Mouse (Mus musculus): ENCODE data around the gene Polg2.
"Not testable (repeated sequence)": the region's sequence is repeated elsewhere in the genome, so short reads cannot be mapped to it uniquely, and the experiment has no call there.

Polg2 gene

GRCm38 (mm10) chr11:106762139-106762799, 17.1 kb downstream of the Polg2 start:
- in situ Hi-C loops (cut with MboI), result loop anchor here (5.0 kb wide), 1 partner anchor 115 kb away; no protein-coding TSS in a partner anchor

- in situ Hi-C loops (cut with MboI), result loop anchor here (5.0 kb wide), 1 partner anchor 113 kb away; no protein-coding TSS in a partner anchor
These were observed 18.8 kb downstream of the Polg2 start for GRCm38 (mm10) chr11:106760511-106760910.

- in situ Hi-C loops (cut with MboI), result no loop called here
These were observed 20.3 kb downstream of the Polg2 start for GRCm38 (mm10) chr11:106759028-106759427.

- in situ Hi-C loops (cut with MboI), result no loop called here
These were observed 23.8 kb downstream of the Polg2 start for GRCm38 (mm10) chr11:106755583-106755982.

GRCm38 (mm10) chr11:106753314-106753713, 26.0 kb downstream of the Polg2 start:
- in situ Hi-C loops (cut with MboI), result no loop called here

- in situ Hi-C loops (cut with MboI), result no loop called here
These were observed 27.2 kb downstream of the Polg2 start for GRCm38 (mm10) chr11:106752103-106752502.

GRCm38 (mm10) chr11:106751039-106752018, 28.0 kb downstream of the Polg2 start, which contains the start of gene Milr1:
Gene Milr1 (plus strand): TSS chr11:106751226.
- in situ Hi-C loops (cut with MboI), result no loop called here

GRCm38 (mm10) chr11:106750121-106750751, 29.1 kb downstream of the Polg2 start, which contains the start of gene Pecam1:
Gene Pecam1 (minus strand): TSS chr11:106750628.
- in situ Hi-C loops (cut with MboI), result no loop called here

- in situ Hi-C loops (cut with MboI), result loop anchor here (5.0 kb wide), 1 partner anchor 33 kb away; no protein-coding TSS in a partner anchor
These were observed 29.7 kb downstream of the Polg2 start for GRCm38 (mm10) chr11:106749557-106750120.

GRCm38 (mm10) chr11:106744949-106745348, 34.4 kb downstream of the Polg2 start:
- in situ Hi-C loops (cut with MboI), result loop anchor here (5.0 kb wide), 1 partner anchor 37 kb away; no protein-coding TSS in a partner anchor

GRCm38 (mm10) chr11:106742388-106742841, 36.9 kb downstream of the Polg2 start:
- in situ Hi-C loops (cut with MboI), result no loop called here

GRCm38 (mm10) chr11:106741826-106742225, 37.5 kb downstream of the Polg2 start:
- in situ Hi-C loops (cut with MboI), result no loop called here

- in situ Hi-C loops (cut with MboI), result no loop called here
These were observed 38.1 kb downstream of the Polg2 start for GRCm38 (mm10) chr11:106741232-106741631.

- in situ Hi-C loops (cut with MboI), result not testable (repeated sequence)
These were observed 38.6 kb downstream of the Polg2 start for GRCm38 (mm10) chr11:106740724-106741123.

GRCm38 (mm10) chr11:106739116-106739515, 40.2 kb downstream of the Polg2 start:
- in situ Hi-C loops (cut with MboI), result no loop called here

- in situ Hi-C loops (cut with MboI), result no loop called here
These were observed 42.1 kb downstream of the Polg2 start for GRCm38 (mm10) chr11:106737178-106737621.

- in situ Hi-C loops (cut with MboI), result no loop called here
These were observed 42.7 kb downstream of the Polg2 start for GRCm38 (mm10) chr11:106736614-106737013.

- in situ Hi-C loops (cut with MboI), result no loop called here
These were observed 48.6 kb downstream of the Polg2 start for GRCm38 (mm10) chr11:106730714-106731113.

- in situ Hi-C loops (cut with MboI), result no loop called here
These were observed 49.7 kb downstream of the Polg2 start for GRCm38 (mm10) chr11:106729656-106730055.

- in situ Hi-C loops (cut with MboI), result no loop called here
These were observed 50.7 kb downstream of the Polg2 start for GRCm38 (mm10) chr11:106728402-106729366.
